Mouse (Mus musculus): Measurements from ENCODE around the gene Gm7534. TPM values are rescaled to one million over a fixed set of nuclear protein-coding genes. Genes with fewer than 3 reads are reported as not detected.
A peak's percentile ranks its signal among the peaks of the same experiment; 100 is the strongest.

The Gm7534 gene
- polyA plus RNA-seq, 1 experiment from 2014 or later, result not detected

- ATAC-seq (ENCODE audit: insufficient number of reproducible peaks, insufficient read depth, low FRiP score, low read depth), result no peak
- no peaks in the 10 kb centered on the region for H3K9me3 ChIP-seq (ENCODE audit: control insufficient read depth, low read length)
- WGBS, result 81% methylated on average over 7 of the region's 7 CpGs
- H3K4me1 ChIP-seq (ENCODE audit: control insufficient read depth in 2 of 2, insufficient read depth in 2 of 2, low read length in 2 of 2), result peaks cover 25 to 27% of the 10 kb centered on the region in 2 experiments
- peak within 1 kb of the TSS; percentile 96 for H3K4me2 ChIP-seq (ENCODE audit: low read length)
- H3K36me3 ChIP-seq (ENCODE audit: control insufficient read depth, insufficient read depth, low read length), result no peaks in the 10 kb centered on the region
- H3K9ac ChIP-seq (ENCODE audit: low read length), result no peak within 1 kb of the TSS
- H3K27ac ChIP-seq (replicated peaks in 1 of 2; ENCODE audit: control insufficient read depth in 1 of 2, insufficient read depth in 1 of 2, low read depth in 2 of 2, low read length in 2 of 2), result no peak within 1 kb of the TSS
- H3K4me3 ChIP-seq (ENCODE audit: control insufficient read depth in 1 of 2, insufficient read depth in 1 of 2, low read depth in 1 of 2, low read length in 2 of 2), result peak within 1 kb of the TSS in 1 of 2 experiments; percentile 89; a peak in 2 of 4 replicates
- H3K27me3 ChIP-seq (ENCODE audit: control insufficient read depth, insufficient read depth, low read length), result peaks cover 29% of the 10 kb centered on the region
Observed at GRCm38 (mm10) chr4:134246719-134247258, 44.0 kb upstream of the Gm7534 start, which contains the start of gene Gm30191. Gm30191 (plus strand) TSS chr4:134246935.

DNA sequence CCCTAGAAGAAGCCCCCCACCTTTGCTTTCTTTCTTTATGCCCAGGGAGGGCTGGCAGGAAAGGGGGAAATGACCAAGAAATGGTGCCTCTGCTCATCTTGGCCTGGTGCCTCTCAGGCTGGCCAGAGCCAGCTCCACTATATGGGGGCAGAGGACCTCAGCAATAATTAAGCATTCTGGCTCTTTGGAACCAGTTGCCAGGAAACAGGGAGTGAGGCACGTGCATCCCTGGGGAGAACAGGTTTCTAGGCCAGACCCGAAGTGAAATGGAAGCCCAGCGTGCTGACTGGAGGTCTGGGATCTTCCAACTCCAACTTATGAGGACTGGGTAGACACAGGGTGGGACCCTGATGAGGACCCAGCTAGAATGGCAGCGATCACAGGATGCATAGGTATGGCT lies 43.5 kb upstream of the Gm7534 start:
- Histone ChIP-seq H3K27ac (replicated peaks in 1 of 2; ENCODE audit: control insufficient read depth in 1 of 2, insufficient read depth in 1 of 2, low read depth in 2 of 2, low read length in 2 of 2) (no peak overlapping the region), H3K4me1 (ENCODE audit: control insufficient read depth in 2 of 2, insufficient read depth in 2 of 2, low read length in 2 of 2) (peaks cover 21 to 22% of the 10 kb centered on the region in 2 experiments), H3K4me3 (ENCODE audit: control insufficient read depth in 1 of 2, insufficient read depth in 1 of 2, low read depth in 1 of 2, low read length in 2 of 2) (no peak overlapping the region), H3K9me3 (ENCODE audit: control insufficient read depth, low read length) (no peaks in the 10 kb centered on the region), H3K36me3 (ENCODE audit: control insufficient read depth, insufficient read depth, low read length) (no peaks in the 10 kb centered on the region), H3K27me3 (ENCODE audit: control insufficient read depth, insufficient read depth, low read length) (peaks cover 29% of the 10 kb centered on the region), H3K4me2 (ENCODE audit: low read length) (no peak overlapping the region), H3K9ac (ENCODE audit: low read length) (no peak overlapping the region)
- no peak for ATAC-seq (ENCODE audit: insufficient number of reproducible peaks, insufficient read depth, low FRiP score, low read depth)
- 55% methylated on average over 4 of the region's 4 CpGs for WGBS

GRCm38 (mm10) chr4:134245148-134245843 lies 42.5 kb upstream of the Gm7534 start, which contains the start of gene Zfp593:
Zfp593 (minus strand) TSS chr4:134245592.
- H3K4me1 ChIP-seq (ENCODE audit: control insufficient read depth in 2 of 2, insufficient read depth in 2 of 2, low read length in 2 of 2), result peaks cover 13% of the 10 kb centered on the region in 2 experiments
- H3K4me2 ChIP-seq (ENCODE audit: low read length), result peak within 1 kb of the TSS; percentile 96
- peaks cover 23% of the 10 kb centered on the region for H3K27me3 ChIP-seq (ENCODE audit: control insufficient read depth, insufficient read depth, low read length)
- ATAC-seq (ENCODE audit: insufficient number of reproducible peaks, insufficient read depth, low FRiP score, low read depth), result peak; percentile 68
- H3K9ac ChIP-seq (ENCODE audit: low read length), result peak within 1 kb of the TSS; percentile 91
- under 1% methylated on average over 60 of the region's 60 CpGs for WGBS
- H3K27ac ChIP-seq (replicated peaks in 1 of 2; ENCODE audit: control insufficient read depth in 1 of 2, insufficient read depth in 1 of 2, low read depth in 2 of 2, low read length in 2 of 2), result 0 out of 4 replicates have a peak within 1 kb of the TSS, but pooled peaks of 1 of the 2 experiments have one; percentile 19
- no peaks in the 10 kb centered on the region for H3K36me3 ChIP-seq (ENCODE audit: control insufficient read depth, insufficient read depth, low read length)
- no peaks in the 10 kb centered on the region for H3K9me3 ChIP-seq (ENCODE audit: control insufficient read depth, low read length)
- peak within 1 kb of the TSS; percentile 75 to 89 for H3K4me3 ChIP-seq (ENCODE audit: control insufficient read depth in 1 of 2, insufficient read depth in 1 of 2, low read depth in 1 of 2, low read length in 2 of 2)

GRCm38 (mm10) chr4:134243516-134244250 lies 40.9 kb upstream of the Gm7534 start, which contains the start of gene E130218I03Rik:
E130218I03Rik (plus strand) TSS chr4:134243662.
- WGBS, result 92% methylated on average over 17 of the region's 17 CpGs

DNA sequence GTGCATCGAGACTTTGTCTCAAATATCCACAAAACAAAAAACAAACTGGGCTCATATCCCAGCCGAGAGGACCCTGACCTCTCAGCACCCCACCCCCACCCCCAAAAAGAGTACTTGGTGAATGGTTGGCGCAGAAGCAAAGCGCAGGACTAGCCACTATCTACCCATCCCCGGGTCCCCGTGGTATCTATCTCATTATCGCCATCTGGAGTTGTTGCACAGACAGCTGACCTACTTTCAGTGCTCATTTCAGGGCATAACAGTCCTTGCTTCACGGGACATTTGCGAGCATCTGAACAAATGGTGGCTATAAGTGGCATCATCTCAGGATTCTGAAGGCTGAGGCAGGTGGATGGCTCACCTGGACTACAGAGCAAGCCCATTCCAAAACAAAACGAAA lies 35.9 kb upstream of the Gm7534 start:
- ATAC-seq (ENCODE audit: insufficient number of reproducible peaks, insufficient read depth, low FRiP score, low read depth), result no peak
- WGBS, result 17% methylated on average over 10 of the region's 10 CpGs
- no peaks in the 10 kb centered on the region; the same call in none of the 2 replicates for H3K27me3 ChIP-seq (ENCODE audit: control insufficient read depth, insufficient read depth, low read length)
- H3K36me3 ChIP-seq (ENCODE audit: control insufficient read depth, insufficient read depth, low read length), result no peaks in the 10 kb centered on the region
- H3K9me3 ChIP-seq (ENCODE audit: control insufficient read depth, low read length), result no peaks in the 10 kb centered on the region
- H3K4me1 ChIP-seq (ENCODE audit: control insufficient read depth in 2 of 2, insufficient read depth in 2 of 2, low read length in 2 of 2), result peaks cover 11 to 12% of the 10 kb centered on the region in 2 experiments; a peak in 3 of 4 replicates
- H3K4me2 ChIP-seq (ENCODE audit: low read length), result peak overlapping the region; percentile 78
- no peak overlapping the region for H3K27ac ChIP-seq (replicated peaks in 1 of 2; ENCODE audit: control insufficient read depth in 1 of 2, insufficient read depth in 1 of 2, low read depth in 2 of 2, low read length in 2 of 2)
- H3K9ac ChIP-seq (ENCODE audit: low read length), result peak overlapping the region; percentile 48; the same call in 1 of the 2 replicates
- H3K4me3 ChIP-seq (ENCODE audit: control insufficient read depth in 1 of 2, insufficient read depth in 1 of 2, low read depth in 1 of 2, low read length in 2 of 2), result peak overlapping the region; percentile 46 to 47; a peak in 3 of 4 replicates

More at GRCm38 (mm10) chr4:134243516-134244250, 40.9 kb upstream of the Gm7534 start, which contains the start of gene E130218I03Rik:
- peak within 1 kb of the TSS; percentile 91; the same call in 1 of the 2 replicates for H3K9ac ChIP-seq (ENCODE audit: low read length)
- H3K9me3 ChIP-seq (ENCODE audit: control insufficient read depth, low read length), result no peaks in the 10 kb centered on the region
- peaks cover 9 to 12% of the 10 kb centered on the region in 2 experiments for H3K4me1 ChIP-seq (ENCODE audit: control insufficient read depth in 2 of 2, insufficient read depth in 2 of 2, low read length in 2 of 2)
- H3K27me3 ChIP-seq (ENCODE audit: control insufficient read depth, insufficient read depth, low read length), result peaks cover 22% of the 10 kb centered on the region
- H3K27ac ChIP-seq (replicated peaks in 1 of 2; ENCODE audit: control insufficient read depth in 1 of 2, insufficient read depth in 1 of 2, low read depth in 2 of 2, low read length in 2 of 2), result no peak within 1 kb of the TSS
- H3K4me2 ChIP-seq (ENCODE audit: low read length), result peak within 1 kb of the TSS; percentile 96
- H3K4me3 ChIP-seq (ENCODE audit: control insufficient read depth in 1 of 2, insufficient read depth in 1 of 2, low read depth in 1 of 2, low read length in 2 of 2), result peak within 1 kb of the TSS in 1 of 2 experiments; percentile 75; a peak in 1 of 4 replicates
- ATAC-seq (ENCODE audit: insufficient number of reproducible peaks, insufficient read depth, low FRiP score, low read depth), result no peak
- no peaks in the 10 kb centered on the region for H3K36me3 ChIP-seq (ENCODE audit: control insufficient read depth, insufficient read depth, low read length)

- under 1% methylated on average over 18 of the region's 18 CpGs for WGBS
- Histone ChIP-seq H3K27me3 (ENCODE audit: control insufficient read depth, insufficient read depth, low read length) (no peaks in the 10 kb centered on the region; the same call in none of the 2 replicates), H3K4me2 (ENCODE audit: low read length) (peak within 1 kb of the TSS; percentile 78), H3K9me3 (ENCODE audit: control insufficient read depth, low read length) (no peaks in the 10 kb centered on the region), H3K4me1 (ENCODE audit: control insufficient read depth in 2 of 2, insufficient read depth in 2 of 2, low read length in 2 of 2) (peaks cover 11 to 12% of the 10 kb centered on the region in 2 experiments; a peak in 3 of 4 replicates), H3K9ac (ENCODE audit: low read length) (peak within 1 kb of the TSS; percentile 48), H3K27ac (replicated peaks in 1 of 2; ENCODE audit: control insufficient read depth in 1 of 2, insufficient read depth in 1 of 2, low read depth in 2 of 2, low read length in 2 of 2) (no peak within 1 kb of the TSS), H3K4me3 (ENCODE audit: control insufficient read depth in 1 of 2, insufficient read depth in 1 of 2, low read depth in 1 of 2, low read length in 2 of 2) (peak within 1 kb of the TSS; percentile 46 to 47), H3K36me3 (ENCODE audit: control insufficient read depth, insufficient read depth, low read length) (no peaks in the 10 kb centered on the region)
- 0 out of 2 replicates have a peak, but pooled peaks have one; percentile 31 for ATAC-seq (ENCODE audit: insufficient number of reproducible peaks, insufficient read depth, low FRiP score, low read depth)
Observed at GRCm38 (mm10) chr4:134238279-134238651, 35.5 kb upstream of the Gm7534 start, which contains the start of gene Cnksr1. Cnksr1 (minus strand) TSS chr4:134238399.

All from heart, embryonic 14.5 days (tissue).